Mouse (Mus musculus) CH12.LX (cell line): Measurements from ENCODE around the gene Ctcfl.

Source experiments
- CTCF ChIP-seq, 2 experiments: IDR thresholded peaks in 1 of 2; conservative IDR thresholded peaks in 1 of 2; 2 replicates each; pipeline ENCODE4 v1.5.1; 2011 to 2012; ENCODE audit warnings: low read depth in 2 of 2, low read length in 2 of 2, improper control_type of control experiment in 1 of 2, inconsistent platforms in 1 of 2, mild to moderate bottlenecking in 1 of 2, moderate library complexity in 1 of 2
- MAX ChIP-seq: IDR thresholded peaks from 2 replicates; pipeline ENCODE4 v1.6.1; 2011; ENCODE audit warnings: low read length, improper control_type of control experiment
- MXI1 ChIP-seq: IDR thresholded peaks from 2 replicates; pipeline ENCODE4 v1.6.1; 2011; ENCODE audit warnings: mild to moderate bottlenecking, low read depth, low read length, improper control_type of control experiment
- PAX5 ChIP-seq: IDR thresholded peaks from 2 replicates; pipeline ENCODE4 v1.6.1; 2012; ENCODE audit warnings: low read length, inconsistent platforms, mixed read lengths
- RCOR1 ChIP-seq: conservative IDR thresholded peaks from 2 replicates; pipeline ENCODE4 v1.6.1; 2012; ENCODE audit warnings: low read depth, mild to moderate bottlenecking, inconsistent platforms, low read length, improper control_type of control experiment
- USF2 ChIP-seq: conservative IDR thresholded peaks from 2 replicates; pipeline ENCODE4 v1.6.1; 2011; ENCODE audit warnings: low read depth, low read length, improper control_type of control experiment

DNA sequence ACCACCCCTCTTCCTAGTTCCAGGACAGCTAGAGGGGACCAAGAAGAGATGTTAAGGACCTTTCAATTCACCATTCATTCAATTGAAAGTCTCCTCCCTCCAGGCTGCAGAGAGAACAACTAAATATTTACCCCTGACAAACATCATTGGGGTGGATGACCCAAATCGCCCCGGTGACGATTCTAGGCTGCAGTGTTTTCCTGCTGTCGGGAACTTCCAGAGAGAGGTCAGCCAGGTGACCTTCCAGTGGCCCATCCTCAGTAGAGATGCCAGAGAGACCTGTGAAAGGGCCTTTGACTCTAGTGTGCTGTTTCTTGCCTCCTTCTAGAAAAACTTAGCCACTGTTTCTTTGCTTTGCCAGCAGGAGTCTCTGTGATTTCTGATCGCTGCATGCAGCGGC lies 27.4 kb upstream of the Ctcfl start:
- TF ChIP-seq CTCF (conservative IDR thresholded peaks at IDR 0.05 in 1 of 2, IDR thresholded peaks at IDR 0.05 in 1 of 2; ENCODE audit: low read depth in 2 of 2, low read length in 2 of 2): no peak
- TF ChIP-seq MAX: no peak
- no peak for TF ChIP-seq USF2
- no peak for TF ChIP-seq MXI1
- TF ChIP-seq RCOR1: no peak
- no peak for TF ChIP-seq PAX5
